Mouse (Mus musculus): ENCODE results near the gene Esrp2.

The Esrp2 gene

DNA sequence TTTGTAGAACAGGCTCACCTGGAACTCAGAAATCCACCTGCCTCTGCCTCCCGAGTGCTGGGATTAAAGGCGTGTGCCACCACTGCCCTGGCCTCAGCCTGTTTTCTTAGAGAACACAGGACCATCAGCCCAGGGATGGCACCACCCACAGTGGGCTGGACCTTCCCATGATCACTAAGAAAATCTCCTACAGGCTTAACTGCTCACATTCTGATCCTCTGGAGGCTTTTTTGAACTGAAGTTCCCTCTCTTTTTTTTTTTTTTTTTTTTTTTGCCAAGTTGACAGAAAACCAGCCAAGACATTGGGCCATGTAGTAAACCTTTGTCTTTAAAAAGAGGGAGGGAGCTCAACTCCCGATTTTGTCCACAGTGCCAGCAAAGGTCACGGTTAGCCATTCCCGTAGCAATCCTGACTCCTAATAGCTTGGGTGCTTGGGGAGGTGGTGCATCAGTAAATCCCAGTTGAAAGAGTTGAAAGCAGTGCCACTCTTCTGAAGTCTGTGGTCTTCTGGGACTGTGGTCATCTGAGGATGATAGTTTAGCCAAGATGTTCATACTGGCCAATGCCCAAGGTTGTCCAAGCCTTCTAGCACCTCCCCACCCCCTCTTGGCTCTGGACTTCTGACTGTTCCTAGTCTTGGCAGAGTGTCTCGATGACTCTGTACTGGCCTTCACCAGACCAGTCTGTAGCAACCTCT lies 11.2 kb upstream of the Esrp2 start:
- DNase-seq (ENCODE audit: low spot score): no peak

DNA sequence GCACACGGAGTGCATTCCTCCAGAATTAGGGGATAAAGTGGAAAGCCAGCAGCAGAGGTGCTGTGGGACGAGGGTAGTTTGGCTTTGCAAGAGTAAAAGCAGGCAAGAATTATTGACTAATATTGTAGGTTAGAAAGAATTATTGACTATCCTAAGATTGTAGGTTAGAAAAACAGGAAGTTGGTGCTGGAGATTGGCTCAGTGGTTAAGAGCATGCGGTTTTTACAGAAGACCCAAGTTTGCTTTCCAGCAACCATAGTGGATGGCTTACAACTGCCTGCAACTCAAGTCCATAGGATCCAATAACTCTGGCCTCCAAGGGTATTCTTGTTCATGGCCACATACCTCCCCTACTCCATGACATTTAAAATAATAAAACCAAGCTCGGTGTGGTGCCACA lies 9.2 kb upstream of the Esrp2 start:
- DNase-seq (ENCODE audit: low spot score): no peak

DNA sequence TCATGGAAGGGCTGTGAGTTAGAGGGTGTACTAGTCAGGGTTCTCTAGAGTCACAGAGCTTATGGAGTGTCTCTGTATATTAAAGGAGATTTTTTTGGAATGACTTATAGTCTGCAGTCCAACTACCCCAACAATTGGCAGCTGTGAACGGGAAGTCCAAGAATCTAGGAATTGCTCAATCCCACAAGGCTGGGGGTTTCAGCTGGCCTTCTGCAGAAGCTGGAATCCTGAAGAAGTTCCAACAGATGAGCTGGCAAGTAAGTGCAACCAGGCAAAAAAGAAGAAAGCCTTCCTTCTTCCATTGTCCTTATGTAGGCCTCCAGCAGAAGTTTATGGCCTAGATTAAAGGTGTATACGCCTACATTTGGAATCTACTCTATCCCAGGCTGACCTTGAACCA lies 8.6 kb upstream of the Esrp2 start:
- DNase-seq (ENCODE audit: low spot score): no peak

DNA sequence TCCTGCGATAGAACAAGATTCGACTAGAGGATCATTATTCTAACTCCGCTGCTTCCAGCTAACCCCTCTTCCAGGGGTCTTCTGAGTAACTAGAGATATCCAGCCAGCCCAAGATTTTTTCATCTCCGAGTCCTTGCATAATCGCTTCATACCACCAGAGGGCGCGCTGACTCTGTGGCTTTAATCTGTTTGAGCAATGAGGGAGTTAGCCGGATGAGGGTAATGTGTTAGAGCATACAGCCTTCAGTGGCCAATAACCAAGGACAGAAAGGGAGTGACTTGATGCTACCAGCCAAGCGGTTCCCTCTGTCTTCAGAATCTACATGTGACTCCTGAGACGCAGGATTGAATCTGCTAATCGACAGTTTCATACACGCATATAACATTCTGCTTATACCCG lies 4.0 kb upstream of the Esrp2 start:
- peak; percentile 71 for DNase-seq (ENCODE audit: low spot score)

DNA sequence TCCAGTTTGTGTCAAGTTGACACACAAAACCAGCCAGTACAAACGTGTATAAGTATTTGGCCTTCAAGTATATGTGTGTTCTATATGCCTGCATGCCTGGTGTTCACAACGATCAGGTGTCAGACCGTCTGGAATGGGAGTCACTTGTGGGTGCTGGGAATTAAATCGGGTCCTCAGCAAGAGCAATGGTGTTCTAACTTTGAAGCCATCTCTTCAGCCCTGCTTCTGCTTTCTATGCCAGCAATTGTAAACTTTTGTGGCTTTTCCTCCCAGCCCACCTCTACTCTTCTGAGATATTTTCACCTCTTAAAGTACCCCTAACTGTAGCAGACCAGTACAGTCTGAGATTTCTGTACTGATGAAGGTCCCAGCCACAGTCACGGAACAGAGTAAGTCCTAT lies 3.4 kb upstream of the Esrp2 start:
- DNase-seq (ENCODE audit: low spot score): no peak

DNA sequence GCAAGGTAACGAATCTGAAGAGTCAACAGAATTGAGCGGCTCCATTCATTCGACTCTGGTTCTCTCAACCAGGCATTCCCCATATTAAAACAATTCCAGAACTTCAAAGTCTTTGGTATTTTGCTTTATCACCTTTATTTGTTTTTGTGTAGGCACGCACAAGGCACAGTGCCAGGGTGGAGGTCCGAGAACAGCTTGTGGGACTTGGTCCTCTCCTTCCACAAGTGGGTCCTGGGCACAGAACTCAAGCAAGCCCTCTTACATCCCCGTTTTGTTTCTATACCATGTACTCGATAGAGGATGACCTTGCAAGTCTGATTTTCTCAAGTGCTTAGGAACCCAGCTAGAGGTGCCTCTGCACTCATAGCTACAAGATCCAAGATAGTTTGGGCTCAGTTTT lies 1.8 kb upstream of the Esrp2 start:
- no peak for DNase-seq (ENCODE audit: low spot score)

DNA sequence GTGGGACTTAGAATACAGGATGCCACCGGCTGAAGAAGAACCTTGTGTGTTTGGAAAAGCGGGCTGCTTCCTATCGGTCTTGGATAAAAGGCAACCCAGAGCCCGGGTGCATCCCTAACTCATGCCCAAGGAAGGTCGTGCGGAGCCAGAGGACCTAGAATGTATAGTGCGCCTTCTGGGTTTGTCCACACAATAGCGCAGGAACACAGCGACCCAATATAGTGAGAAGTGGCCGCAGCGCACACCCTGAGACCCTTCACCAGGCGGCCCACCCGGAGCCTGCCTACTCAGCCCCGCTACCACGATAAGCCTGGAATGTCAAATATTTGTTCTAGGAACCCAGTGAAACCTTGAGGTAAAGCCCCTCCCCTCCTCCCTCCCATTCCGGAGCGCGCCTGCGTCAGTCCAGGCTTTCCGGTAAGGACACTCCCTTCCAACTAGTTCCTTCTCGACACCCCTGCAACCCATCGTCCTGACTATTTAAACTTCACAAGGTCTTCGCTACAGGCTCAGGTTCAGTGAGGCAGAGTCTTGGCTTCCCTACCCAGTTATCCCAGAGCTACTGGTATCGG lies 1.2 kb upstream of the Esrp2 start:
- no peak for DNase-seq (ENCODE audit: low spot score)

DNA sequence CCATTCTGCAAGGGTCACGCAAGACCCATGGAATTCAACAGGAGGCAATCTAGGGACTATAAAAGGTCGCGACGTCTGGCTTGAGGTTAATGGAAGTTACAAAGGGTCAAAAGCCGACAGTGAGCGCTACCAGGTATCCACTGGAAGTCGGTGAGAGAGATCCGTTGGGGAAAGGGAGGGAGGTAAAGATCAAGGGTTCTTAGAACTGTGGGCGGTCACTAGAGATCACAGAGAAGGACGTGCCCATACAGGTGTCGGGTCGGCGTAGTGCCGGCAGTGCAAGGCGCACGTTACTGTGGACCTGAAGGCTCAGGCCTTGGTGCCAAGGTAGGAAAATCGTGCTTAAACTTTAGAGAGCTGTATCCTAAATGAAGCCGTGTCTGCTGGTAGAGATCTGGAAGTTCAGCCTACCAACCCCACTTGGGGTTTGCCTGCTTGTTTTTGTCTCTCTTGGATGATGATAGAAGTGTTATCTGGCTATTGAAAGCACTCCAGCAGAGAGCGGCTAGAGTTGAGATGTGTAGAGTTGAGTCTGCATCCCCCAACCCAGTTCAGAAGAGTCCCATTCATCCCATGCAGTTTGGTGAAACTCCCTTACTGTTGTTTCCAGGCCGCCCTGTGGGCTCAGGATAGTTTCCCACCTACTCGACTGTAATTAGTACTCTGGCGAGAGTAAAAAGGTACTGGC lies 588 bp upstream of the Esrp2 start:
- no peak for DNase-seq (ENCODE audit: low spot score)

DNA sequence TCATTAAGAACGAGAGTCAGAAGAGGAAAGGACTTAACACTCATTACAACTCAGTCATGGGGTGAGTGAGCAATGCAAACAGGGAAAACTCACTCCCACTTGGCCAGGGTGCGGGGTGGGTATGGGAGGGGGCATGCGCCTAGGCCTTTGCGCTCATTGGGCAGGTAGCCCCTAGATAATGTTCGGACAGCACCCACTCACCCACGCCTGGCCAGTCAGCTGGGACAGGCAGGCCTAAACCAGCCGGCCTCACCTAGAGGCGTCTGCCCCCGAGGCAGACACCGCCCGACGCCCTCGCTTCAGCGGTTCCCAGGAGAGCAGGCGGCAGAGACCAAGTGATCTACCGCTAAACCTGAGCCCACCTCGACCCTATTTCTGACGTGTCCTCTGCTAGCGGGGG lies 1.1 kb downstream of the Esrp2 start:
- DNase-seq (ENCODE audit: low spot score): no peak

DNA sequence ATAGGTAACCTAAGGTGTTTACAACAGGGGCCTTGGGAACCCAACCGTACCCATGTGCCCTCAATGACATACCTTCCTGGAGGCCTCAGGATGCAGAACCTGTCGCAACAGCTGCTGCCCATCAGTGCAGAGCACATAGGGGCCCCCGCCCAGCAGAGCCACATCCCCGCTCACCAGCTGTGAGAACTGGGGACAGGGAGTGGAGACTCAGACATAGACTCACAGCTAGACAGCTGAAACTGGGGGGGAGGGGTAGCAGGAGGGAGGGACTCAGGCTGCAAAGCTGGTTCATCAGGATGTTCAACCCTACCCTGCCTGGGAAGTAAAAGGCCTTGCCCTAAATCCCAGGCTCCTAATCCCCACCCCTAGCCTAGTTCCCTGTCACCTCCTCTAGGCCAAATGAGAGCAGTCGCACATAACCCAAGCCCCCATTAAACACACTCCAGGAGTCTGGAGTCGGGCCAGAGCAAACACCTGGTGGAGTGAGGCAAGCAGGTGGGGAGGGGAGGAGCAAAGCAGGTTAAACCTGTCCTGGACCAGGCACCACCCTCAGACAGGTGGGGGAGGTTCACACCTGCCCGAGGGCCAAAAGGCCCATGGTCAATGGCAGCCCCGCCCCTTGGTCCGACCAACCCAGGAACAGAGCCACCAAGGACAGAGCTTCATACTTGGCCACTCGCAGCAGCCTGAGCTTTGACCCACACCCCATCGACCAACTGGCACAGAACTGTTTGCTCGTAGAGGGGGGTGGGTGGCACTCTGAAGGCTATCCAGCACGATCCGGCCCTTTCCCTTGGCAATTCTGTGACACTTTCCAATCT lies 1.8 kb downstream of the Esrp2 start:
- DNase-seq (ENCODE audit: low spot score): no peak

DNA sequence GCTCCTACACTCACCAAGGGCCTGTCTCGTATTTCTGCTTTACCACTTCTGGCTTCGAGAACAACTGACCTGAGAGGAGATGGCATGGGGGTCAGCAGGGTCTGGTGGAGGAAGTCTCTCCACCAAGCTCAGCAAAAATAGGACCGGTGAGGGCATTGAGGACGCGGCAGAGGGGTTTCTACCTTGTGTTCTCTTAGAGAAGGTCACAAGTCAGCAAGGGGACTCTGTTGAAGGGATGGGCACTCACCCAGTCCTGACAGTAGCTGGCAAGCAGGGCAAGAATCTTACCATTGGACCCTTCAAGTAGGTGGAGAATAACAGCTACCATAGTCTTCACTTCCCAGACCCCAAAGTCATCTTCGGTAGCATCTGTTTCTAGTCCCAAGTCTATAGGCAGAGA lies 2.8 kb downstream of the Esrp2 start:
- no peak for DNase-seq (ENCODE audit: low spot score)

DNA sequence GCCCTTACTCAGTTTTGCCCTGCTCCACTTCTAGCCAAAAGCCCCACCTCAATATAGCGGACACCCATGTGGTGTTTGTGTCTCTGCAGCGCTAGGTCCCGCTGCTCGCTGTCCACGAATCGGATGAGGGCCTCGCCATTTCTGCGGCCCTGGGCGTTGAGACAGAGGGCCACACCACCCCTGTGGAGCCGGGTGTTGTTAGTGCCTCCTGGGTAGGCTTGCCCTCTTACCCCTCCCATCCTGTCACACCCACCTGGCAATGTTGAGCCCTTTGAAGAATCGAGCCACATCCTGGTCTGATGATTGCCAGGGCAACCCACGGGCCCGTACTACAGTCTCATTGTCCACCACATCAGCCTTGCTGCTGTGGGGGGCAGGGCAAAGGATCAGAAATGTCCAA lies 3.2 kb downstream of the Esrp2 start:
- DNase-seq (ENCODE audit: low spot score): no peak

DNA sequence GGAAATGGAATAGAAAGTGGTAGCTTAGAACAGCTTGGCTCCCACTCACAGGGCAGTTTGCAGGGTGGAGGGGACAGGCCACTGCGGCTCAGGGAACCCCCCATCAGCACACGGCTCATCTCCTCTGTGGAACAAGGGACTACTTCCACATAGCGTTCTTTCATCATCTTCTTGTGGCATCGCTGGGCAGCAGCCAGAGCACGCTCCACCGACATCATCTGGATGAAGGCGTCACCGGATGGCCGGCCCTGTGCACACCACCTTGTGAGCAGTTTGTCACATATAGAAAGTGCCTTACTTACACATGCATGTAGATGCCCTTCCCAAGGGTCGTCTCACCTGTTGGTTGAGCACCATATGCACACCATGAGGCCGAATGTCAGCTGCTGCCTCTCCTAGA lies 4.4 kb downstream of the Esrp2 start:
- no peak for DNase-seq (ENCODE audit: low spot score)

DNA sequence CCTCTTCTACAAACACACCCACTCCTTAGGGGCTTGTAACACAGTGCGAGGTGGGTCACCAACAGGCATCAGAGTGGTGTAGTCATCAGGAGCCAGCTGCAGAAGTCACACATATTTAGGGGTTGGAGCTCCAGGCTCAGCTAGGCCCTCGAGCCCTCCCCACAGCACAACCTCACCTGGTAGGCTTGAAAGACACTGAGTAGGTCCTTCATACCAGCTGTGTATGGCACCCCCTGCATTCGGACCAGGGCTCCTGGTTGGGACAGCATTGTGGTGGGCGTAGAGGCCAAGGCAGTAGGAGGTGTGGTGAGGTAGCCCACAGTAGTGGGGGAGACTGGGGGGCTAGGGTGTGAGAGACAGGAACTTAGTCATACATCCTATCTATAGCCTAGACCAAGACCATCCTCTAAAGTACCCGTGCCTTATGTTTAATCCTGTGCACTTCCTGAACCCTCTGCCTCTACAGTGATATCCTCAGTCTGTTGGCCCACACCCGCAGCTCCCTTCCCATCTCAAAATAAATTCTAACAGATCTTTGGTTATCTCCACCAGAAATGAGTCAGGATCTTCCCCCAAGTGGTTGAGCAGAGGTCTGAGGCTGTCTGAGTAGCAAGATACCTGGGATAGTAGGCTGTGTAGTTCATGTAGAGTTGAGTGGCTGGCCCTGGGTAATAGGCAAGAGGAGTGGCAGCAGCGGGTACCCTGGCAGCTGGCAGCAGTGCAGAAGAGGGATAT lies 5.1 kb downstream of the Esrp2 start:
- no peak for DNase-seq (ENCODE audit: low spot score)

DNA sequence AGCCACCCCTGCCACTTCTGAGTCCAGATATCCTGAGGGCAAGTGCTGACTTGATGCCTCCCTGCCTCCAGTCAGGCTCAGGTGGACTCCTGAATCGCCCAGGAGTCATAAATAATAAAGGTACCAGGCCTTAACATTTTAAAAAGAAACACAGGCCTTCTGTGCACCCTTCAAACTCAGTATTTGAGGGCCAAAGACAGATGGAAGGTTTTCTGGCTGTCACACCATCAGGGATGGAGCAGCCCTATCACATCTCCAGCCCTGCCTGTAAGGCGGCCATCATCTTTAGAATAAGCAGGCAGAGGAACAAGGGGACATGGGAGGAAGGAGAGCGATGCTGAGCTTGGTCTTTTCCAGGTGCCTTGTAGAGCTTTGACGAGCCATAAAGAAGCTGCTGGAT lies 5.8 kb downstream of the Esrp2 start:
- DNase-seq (ENCODE audit: low spot score): no peak

DNA sequence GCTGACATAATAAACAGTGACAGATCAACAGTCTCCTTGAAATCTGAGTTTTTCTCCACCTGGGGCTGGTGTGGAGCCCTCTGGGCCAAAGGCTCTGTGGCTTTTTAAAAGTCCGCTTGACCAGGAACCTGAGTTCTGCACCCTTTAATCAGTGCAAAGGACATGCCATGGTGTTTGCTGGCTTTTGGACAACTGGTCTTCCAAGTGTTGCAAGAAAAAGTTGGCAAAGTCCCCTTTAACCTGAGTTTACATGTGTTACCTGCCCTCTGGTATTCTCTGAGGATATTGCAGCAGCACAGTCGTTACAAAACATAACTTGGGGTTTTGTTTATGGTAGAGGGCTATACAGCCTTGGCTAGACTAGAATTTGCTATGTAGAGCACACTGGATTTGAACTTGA lies 6.3 kb downstream of the Esrp2 start:
- no peak for DNase-seq (ENCODE audit: low spot score)

DNA sequence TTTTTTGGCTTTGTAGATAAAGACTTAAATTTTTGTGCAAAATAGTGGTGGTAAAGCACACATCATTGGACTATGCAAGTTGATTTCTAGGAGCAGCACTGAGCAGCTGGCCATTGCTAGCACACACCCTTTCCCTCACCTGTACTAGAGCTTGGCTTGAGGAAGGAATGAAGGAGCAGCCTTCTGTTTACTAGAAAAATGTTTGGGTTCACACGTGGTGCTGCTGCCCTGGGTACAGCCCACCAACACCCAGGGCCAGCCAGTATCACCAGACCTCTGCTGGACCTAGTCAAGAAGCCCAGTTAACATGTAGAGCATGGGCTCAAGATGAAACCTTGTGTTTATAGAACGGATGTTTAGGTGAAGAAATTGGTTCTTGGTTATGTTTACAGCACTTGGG lies 6.8 kb downstream of the Esrp2 start:
- DNase-seq (ENCODE audit: low spot score): no peak

DNA sequence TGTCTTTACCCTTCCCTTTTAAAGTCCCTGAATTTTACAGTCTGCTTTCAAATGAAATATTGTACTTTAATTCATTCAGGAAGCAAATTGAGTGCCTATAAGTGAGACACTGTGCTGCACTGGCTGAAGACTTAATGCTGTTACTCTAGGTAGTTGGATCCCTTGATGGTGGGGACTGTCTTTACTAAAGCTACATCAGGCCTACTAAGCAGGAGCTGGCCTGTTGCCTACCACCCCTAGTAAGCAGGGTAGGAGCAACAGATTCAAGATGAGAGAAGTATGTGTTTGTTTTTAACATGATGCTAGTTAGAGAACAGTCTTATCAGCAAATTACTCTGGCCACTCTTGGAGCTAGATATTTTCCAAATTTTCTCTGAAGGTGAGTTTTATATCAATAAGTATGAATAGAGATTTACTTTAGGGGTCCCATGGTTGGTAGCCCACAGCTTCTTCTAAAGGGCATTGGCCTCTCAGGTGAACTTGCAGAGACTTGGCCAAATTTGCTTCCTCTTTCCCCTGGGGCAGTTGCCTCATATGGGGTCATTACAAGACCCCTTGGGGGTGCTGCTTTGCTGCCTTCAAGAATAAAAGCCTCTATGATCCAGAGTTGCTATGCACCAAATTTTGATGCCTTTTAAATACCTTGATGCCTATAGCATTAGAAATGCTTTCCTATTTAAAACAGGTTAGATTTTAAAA lies 7.4 kb downstream of the Esrp2 start:
- no peak for DNase-seq (ENCODE audit: low spot score)

DNA sequence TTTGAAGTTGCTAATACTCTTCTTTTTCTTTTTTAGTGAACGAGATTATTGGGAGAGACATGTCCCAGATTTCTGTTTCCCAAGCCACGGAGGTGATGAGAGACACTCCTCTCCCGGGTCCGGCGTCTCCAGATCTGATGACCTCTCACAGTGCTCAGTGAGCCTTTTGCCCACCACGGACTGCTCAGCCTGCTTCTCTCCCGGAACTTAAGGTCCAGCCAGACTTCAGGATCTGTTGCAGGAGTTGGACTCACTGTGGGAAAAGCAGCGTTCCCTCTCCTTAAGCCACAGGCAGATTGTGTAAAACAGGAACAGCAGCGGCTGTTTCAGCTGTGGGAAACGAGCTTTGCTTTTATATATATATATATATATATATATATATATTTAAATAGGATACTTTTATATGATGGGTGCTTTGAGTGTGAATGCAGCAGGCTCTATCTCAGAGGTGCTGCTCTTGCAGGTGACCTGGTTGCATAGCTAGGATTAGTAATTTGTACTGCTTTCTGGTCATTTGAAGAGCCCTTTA lies 8.8 kb downstream of the Esrp2 start:
- DNase-seq (ENCODE audit: low spot score): no peak

DNA sequence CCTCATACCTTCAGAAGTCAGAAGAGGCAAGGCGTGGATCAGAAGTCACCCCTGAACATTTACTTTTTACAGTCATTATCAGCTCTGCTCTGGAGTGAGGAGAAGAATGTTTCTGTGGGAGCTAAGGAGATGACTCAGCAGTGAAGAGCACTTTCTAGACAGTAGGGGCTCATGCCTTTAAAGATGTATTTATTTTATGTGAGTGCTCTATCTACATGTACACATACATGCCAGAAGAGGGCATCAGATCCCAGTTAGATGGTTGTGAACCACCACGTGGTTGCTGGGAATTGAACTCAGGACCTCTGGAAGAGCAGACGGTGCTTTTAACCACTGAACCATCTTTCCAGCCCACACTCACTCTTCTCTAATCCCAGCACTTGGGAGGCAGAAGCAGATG lies 9.7 kb downstream of the Esrp2 start:
- DNase-seq (ENCODE audit: low spot score): no peak

DNA sequence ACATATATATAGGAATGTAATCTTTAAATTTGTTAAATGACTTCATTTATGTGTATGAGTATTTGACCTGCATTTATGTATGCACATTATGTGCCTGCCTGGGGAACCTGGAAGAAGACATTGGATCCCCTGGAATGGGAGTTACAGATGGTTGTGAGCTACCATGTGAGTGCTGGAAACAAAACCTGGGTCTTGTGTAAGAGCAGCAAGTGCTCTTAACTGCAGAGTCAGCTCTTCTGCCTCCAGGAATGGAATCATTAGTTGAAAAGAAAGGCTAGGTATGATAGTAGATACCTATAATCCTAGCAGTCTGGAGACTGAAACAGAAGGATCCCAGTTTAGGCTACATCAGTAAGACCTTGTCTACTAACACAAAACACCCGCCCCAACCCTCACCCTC lies 10.7 kb downstream of the Esrp2 start:
- DNase-seq (ENCODE audit: low spot score): no peak

Data from spleen, adult 12 weeks (tissue).